Mouse (Mus musculus) liver, postnatal 0 days (tissue): Measurements from ENCODE around the gene Bfsp2. TPM values are rescaled to one million over a fixed set of nuclear protein-coding genes. Genes with fewer than 3 reads are reported as not detected.

Experiments
- ATAC-seq: fragments of 200-750 bp; cut with Nextera tagmentation; 2 replicates; pipeline ENCODE4 v1.8.0; 2017; ENCODE audit warnings: mild to moderate bottlenecking, moderate library complexity
- DNase-seq: peaks from one replicate; pipeline ENCODE4 v3.0.0-alpha.2; 2016
- H3K27ac ChIP-seq: fragments of 300-500 bp; sonication (generic); 2 replicates; pipeline ENCODE4 v1.5.1; 2014; ENCODE audit warnings: antibody characterized with exemption, moderate library complexity, mild to moderate bottlenecking, low read depth
- H3K27me3 ChIP-seq: fragments of 300-500 bp; sonication (generic); 2 replicates; pipeline ENCODE4 v1.6.1; 2014; ENCODE audit warnings: low read length, control low read depth, mixed read lengths; ENCODE audit not compliant: insufficient read depth
- H3K36me3 ChIP-seq: fragments of 300-500 bp; sonication (generic); replicated peaks from 2 replicates; pipeline ENCODE4 v1.6.1; 2014; ENCODE audit warnings: mild to moderate bottlenecking, control low read depth, low read length, moderate library complexity, mixed read lengths; ENCODE audit not compliant: insufficient read depth
- H3K4me1 ChIP-seq: fragments of 300-500 bp; sonication (generic); 2 replicates; pipeline ENCODE4 v1.6.1; 2014; ENCODE audit warnings: antibody characterized with exemption, mild to moderate bottlenecking, control low read depth; ENCODE audit not compliant: insufficient read depth
- H3K4me2 ChIP-seq: fragments of 300-500 bp; sonication (generic); 2 replicates; pipeline ENCODE4 v1.6.1; 2014; ENCODE audit warnings: low read depth, mild to moderate bottlenecking, low read length, moderate library complexity, mixed read lengths
- H3K4me3 ChIP-seq: fragments of 300-500 bp; sonication (generic); 2 replicates; pipeline ENCODE4 v1.5.1; 2014; ENCODE audit warnings: low read depth, low read length
- H3K9ac ChIP-seq: fragments of 300-500 bp; sonication (generic); replicated peaks from 2 replicates; pipeline ENCODE4 v1.6.1; 2014; ENCODE audit warnings: mild to moderate bottlenecking, moderate library complexity
- H3K9me3 ChIP-seq: fragments of 300-500 bp; sonication (generic); 2 replicates; pipeline ENCODE4 v1.6.1; 2016; ENCODE audit warnings: mild to moderate bottlenecking, control low read depth, low read length, mixed read lengths
- CTCF ChIP-seq: sonication (generic); IDR thresholded peaks from 2 replicates; pipeline ENCODE4 v1.5.1; 2016; ENCODE audit warnings: antibody characterized with exemption, low read depth
- EP300 ChIP-seq: IDR thresholded peaks from 2 replicates; pipeline ENCODE4 v1.6.1; 2016; ENCODE audit warnings: antibody characterized with exemption, low read depth, mild to moderate bottlenecking
- WGBS: fragments of 180-500 bp; shearing (Covaris S2); extraction: QIAGEN DNeasy Blood & Tissue Kit; methylation state at CpG from one replicate; pipeline ENCODE4 v1.1.7; 2014; ENCODE audit not compliant: insufficient replicate concordance; 5-methylcytosine and 5-hydroxymethylcytosine counted together
- polyA plus RNA-seq: library from polyadenylated mRNA; unstranded; fragments of >200 nt; fragmentation: Nextera tagmentation; extraction: Ambion mirVana; gene quantifications from 2 replicates; pipeline ENCODE4 v1.2.1, GENCODE M21; 2015

The Bfsp2 gene
- polyA plus RNA-seq, 1 experiment from 2014 or later: 5.5 TPM

GRCm38 (mm10) chr9:103386573-103386972 lies 93.6 kb downstream of the Bfsp2 start:
- H3K4me2 ChIP-seq: no peak overlapping the region
- no peak overlapping the region for H3K9ac ChIP-seq
- ATAC-seq: no peak

GRCm38 (mm10) chr9:103385600-103385999 lies 94.6 kb downstream of the Bfsp2 start:
- no peak overlapping the region for H3K9ac ChIP-seq
- ATAC-seq (no peak), DNase-seq (no peak)
- 5% methylated on average over 1 of the region's 1 CpGs for WGBS
- H3K27ac ChIP-seq: no peak overlapping the region
- H3K36me3 ChIP-seq: no peaks in the 10 kb centered on the region
- TF ChIP-seq EP300 (no peak), CTCF (no peak)
- no peaks in the 10 kb centered on the region for H3K9me3 ChIP-seq
- no peak overlapping the region for H3K4me2 ChIP-seq
- no peak overlapping the region for H3K4me3 ChIP-seq
- H3K27me3 ChIP-seq: no peaks in the 10 kb centered on the region
- no peaks in the 10 kb centered on the region for H3K4me1 ChIP-seq

More at GRCm38 (mm10) chr9:103386573-103386972, 93.6 kb downstream of the Bfsp2 start:
- Histone ChIP-seq H3K27ac (no peak overlapping the region), H3K9me3 (no peaks in the 10 kb centered on the region), H3K4me3 (no peak overlapping the region), H3K27me3 (no peaks in the 10 kb centered on the region), H3K4me1 (no peaks in the 10 kb centered on the region), H3K36me3 (no peaks in the 10 kb centered on the region)
- no peak for TF ChIP-seq CTCF
- no peak for TF ChIP-seq EP300
- WGBS: 72% methylated on average over 5 of the region's 5 CpGs
- DNase-seq: no peak

- DNase-seq (no peak), ATAC-seq (no peak)
- no peaks in the 10 kb centered on the region for H3K4me1 ChIP-seq
- no peak overlapping the region for H3K4me2 ChIP-seq
- H3K27me3 ChIP-seq: no peaks in the 10 kb centered on the region
- TF ChIP-seq CTCF: no peak
- H3K4me3 ChIP-seq: no peak overlapping the region
- no peak overlapping the region for H3K9ac ChIP-seq
- no peaks in the 10 kb centered on the region for H3K9me3 ChIP-seq
- H3K36me3 ChIP-seq: no peaks in the 10 kb centered on the region
- 69% methylated on average over 4 of the region's 4 CpGs for WGBS
- no peak overlapping the region for H3K27ac ChIP-seq
These were observed 96.0 kb downstream of the Bfsp2 start for GRCm38 (mm10) chr9:103384141-103384796.

- WGBS: 74% methylated on average over 1 of the region's 1 CpGs
- H3K4me1 ChIP-seq: no peaks in the 10 kb centered on the region
- no peaks in the 10 kb centered on the region for H3K9me3 ChIP-seq
- no peaks in the 10 kb centered on the region for H3K36me3 ChIP-seq
- TF ChIP-seq CTCF: no peak
- no peak overlapping the region for H3K4me2 ChIP-seq
- H3K27me3 ChIP-seq: no peaks in the 10 kb centered on the region
- no peak overlapping the region for H3K27ac ChIP-seq
- ATAC-seq: no peak
- DNase-seq: no peak
- H3K9ac ChIP-seq: no peak overlapping the region
- no peak overlapping the region for H3K4me3 ChIP-seq
These were observed 96.6 kb downstream of the Bfsp2 start for GRCm38 (mm10) chr9:103383576-103383975.

- no peaks in the 10 kb centered on the region for H3K27me3 ChIP-seq
- no peak overlapping the region for H3K9ac ChIP-seq
- ATAC-seq: no peak
- no peak for DNase-seq
- no peak overlapping the region for H3K27ac ChIP-seq
- no peak overlapping the region for H3K4me3 ChIP-seq
- H3K4me2 ChIP-seq: no peak overlapping the region
- no peaks in the 10 kb centered on the region for H3K9me3 ChIP-seq
- no peak for TF ChIP-seq CTCF
- TF ChIP-seq EP300: no peak
- H3K4me1 ChIP-seq: no peaks in the 10 kb centered on the region
- no peaks in the 10 kb centered on the region for H3K36me3 ChIP-seq
- 45% methylated on average over 6 of the region's 6 CpGs for WGBS
These were observed 97.2 kb downstream of the Bfsp2 start for GRCm38 (mm10) chr9:103382989-103383388.

GRCm38 (mm10) chr9:103380566-103380965 lies 99.7 kb downstream of the Bfsp2 start:
- no peaks in the 10 kb centered on the region for H3K4me1 ChIP-seq
- TF ChIP-seq EP300 (no peak), CTCF (no peak)
- H3K4me2 ChIP-seq: no peak overlapping the region
- no peaks in the 10 kb centered on the region for H3K27me3 ChIP-seq
- H3K4me3 ChIP-seq: no peak overlapping the region
- 76% methylated on average over 4 of the region's 4 CpGs for WGBS
- H3K27ac ChIP-seq: no peak overlapping the region
- DNase-seq: no peak
- H3K36me3 ChIP-seq: no peaks in the 10 kb centered on the region
- H3K9me3 ChIP-seq: no peaks in the 10 kb centered on the region
- no peak for ATAC-seq
- no peak overlapping the region for H3K9ac ChIP-seq

- Histone ChIP-seq H3K9me3 (no peaks in the 10 kb centered on the region), H3K4me2 (no peak overlapping the region), H3K9ac (no peak overlapping the region), H3K27ac (no peak overlapping the region), H3K27me3 (no peaks in the 10 kb centered on the region), H3K4me1 (no peaks in the 10 kb centered on the region), H3K4me3 (no peak overlapping the region), H3K36me3 (no peaks in the 10 kb centered on the region)
- 74% methylated on average over 9 of the region's 9 CpGs for whole genome bisulfite sequencing
- DNase-seq: no peak
- ATAC-seq: no peak
- no peak for TF ChIP-seq CTCF
These were observed 101.0 kb downstream of the Bfsp2 start for GRCm38 (mm10) chr9:103379199-103379598.
